Mouse (Mus musculus) CH12.LX (cell line): ENCODE measurements around the gene Mmp19.

Experiments
- CHD2 ChIP-seq: IDR thresholded peaks from 2 replicates; pipeline ENCODE4 v1.6.1; 2011; ENCODE audit warnings: low read length, improper control_type of control experiment
- CTCF ChIP-seq, 2 experiments: IDR thresholded peaks in 1 of 2; conservative IDR thresholded peaks in 1 of 2; 2 replicates each; pipeline ENCODE4 v1.5.1; 2011 to 2012; ENCODE audit warnings: low read depth in 2 of 2, low read length in 2 of 2, improper control_type of control experiment in 1 of 2, inconsistent platforms in 1 of 2, mild to moderate bottlenecking in 1 of 2, moderate library complexity in 1 of 2
- EP300 ChIP-seq: IDR thresholded peaks from 2 replicates; pipeline ENCODE4 v1.6.1; 2011; ENCODE audit warnings: low read length, improper control_type of control experiment
- KAT2A ChIP-seq: IDR thresholded peaks from 2 replicates; pipeline ENCODE4 v1.6.1; 2012; ENCODE audit warnings: low read length, improper control_type of control experiment, inconsistent platforms; ENCODE audit not compliant: insufficient replicate concordance
- MAFK ChIP-seq: IDR thresholded peaks from 2 replicates; pipeline ENCODE4 v1.6.1; 2011; ENCODE audit warnings: low read length, improper control_type of control experiment; ENCODE audit not compliant: insufficient replicate concordance
- MAX ChIP-seq: IDR thresholded peaks from 2 replicates; pipeline ENCODE4 v1.6.1; 2011; ENCODE audit warnings: low read length, improper control_type of control experiment

GRCm38 (mm10) chr10:128743235-128743634 is 47.5 kb upstream of the Mmp19 start:
- TF ChIP-seq KAT2A (no peak), EP300 (no peak), MAFK (no peak), CTCF (conservative IDR thresholded peaks at IDR 0.05 in 1 of 2, IDR thresholded peaks at IDR 0.05 in 1 of 2; ENCODE audit: low read depth in 2 of 2, low read length in 2 of 2) (no peak), MAX (no peak), CHD2 (no peak)
